Mouse (Mus musculus): ENCODE data around the gene Nr1i3. TPM values are rescaled to one million over a fixed set of nuclear protein-coding genes. Genes with fewer than 3 reads are reported as not detected.
"Not testable (repeated sequence)": the region's sequence is repeated elsewhere in the genome, so short reads cannot be mapped to it uniquely, and the experiment has no call there.

Gene Nr1i3
- polyA plus RNA-seq, 2 experiments from 2014 or later = 0.40 to 0.66 TPM

DNA sequence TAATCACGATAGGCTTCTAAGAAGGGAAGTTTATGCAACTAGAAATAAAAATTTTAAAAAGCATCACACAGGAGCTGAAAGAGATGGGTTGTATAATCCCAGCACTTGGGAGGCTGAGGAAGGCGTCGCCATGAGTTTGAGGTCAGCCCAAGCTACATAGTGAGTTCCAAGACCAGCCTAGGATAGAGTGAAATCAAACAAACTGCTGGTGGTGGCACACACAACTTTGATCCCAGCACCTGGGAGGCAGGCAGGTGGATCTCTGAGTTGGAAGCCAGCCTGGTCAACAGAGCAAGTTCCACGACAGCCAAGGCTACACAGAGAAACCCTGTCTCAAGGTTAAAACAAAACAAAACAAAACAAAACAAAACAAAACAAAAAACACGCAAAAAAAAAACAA lies 18.6 kb downstream of the Nr1i3 start:
- no peak for ATAC-seq

- no peak for ATAC-seq
These were observed 19.3 kb downstream of the Nr1i3 start for GRCm38 (mm10) chr1:171232800-171233730.

DNA sequence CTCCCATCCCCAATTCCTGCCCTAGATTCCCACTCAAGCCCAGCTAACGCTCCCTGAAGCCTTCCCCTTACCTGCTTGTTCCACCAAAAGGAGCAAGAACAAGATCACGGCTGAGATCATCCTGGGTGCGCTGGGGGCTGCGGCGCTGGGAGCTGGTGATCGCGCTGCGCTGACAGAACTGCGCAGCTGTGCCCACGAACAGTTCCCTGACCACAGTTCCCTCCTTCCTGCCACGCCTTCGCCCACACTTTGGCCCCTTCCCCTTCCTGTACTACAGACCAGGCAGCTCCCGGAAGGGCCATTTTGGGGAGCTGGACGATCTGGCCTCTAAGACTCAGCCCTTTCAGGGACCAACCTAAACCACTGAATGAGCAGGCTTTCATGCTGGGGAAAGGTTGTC lies 20.4 kb downstream of the Nr1i3 start, which contains the start of gene Fcer1g:
Gene Fcer1g, minus strand, starts transcription at position 240 of the 400 bp plus-strand sequence.
- ATAC-seq = no peak

- no peak for ATAC-seq
These were observed 20.8 kb downstream of the Nr1i3 start for GRCm38 (mm10) chr1:171234538-171234937.

- ATAC-seq = no peak
These were observed 22.0 kb downstream of the Nr1i3 start for GRCm38 (mm10) chr1:171235791-171236190.

DNA sequence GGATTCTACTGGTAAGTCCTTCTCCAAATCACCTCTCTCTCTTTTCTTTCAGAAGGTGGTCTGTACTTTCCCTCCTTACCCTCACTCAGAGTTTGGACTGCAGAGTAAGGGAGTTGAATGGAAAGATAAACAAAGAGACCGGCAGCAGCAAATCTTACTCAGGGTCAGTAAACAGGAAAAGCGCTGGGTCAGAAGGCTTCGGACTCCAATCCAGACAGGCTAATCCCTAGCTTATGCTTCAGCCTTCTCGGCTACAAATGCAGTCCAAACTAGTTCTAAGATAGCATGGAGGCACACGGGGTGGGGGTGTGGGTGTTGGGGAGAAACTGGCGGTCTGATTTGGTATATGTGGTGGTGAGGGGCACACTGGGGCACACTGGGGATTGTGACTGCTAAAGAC lies 23.7 kb downstream of the Nr1i3 start:
- ATAC-seq = no peak

DNA sequence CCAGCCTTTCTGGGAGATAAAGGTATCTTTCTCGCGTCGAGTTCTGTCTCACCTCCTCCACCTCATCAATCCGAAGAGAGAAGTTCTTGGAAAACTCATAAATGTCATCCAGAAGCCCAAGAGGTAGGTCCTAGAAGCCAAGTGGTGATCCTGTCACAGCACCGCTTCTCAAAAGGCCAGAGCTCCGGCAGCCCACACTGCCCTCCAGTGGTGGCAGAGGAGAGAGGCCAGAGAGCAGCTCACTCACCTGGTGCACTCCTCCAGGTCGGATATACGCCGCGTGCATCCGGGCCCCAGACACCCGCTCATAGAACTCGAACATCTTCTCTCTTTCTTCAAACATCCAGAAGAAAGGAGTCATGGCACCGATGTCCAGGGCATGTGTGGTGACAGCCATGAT lies 24.7 kb downstream of the Nr1i3 start:
- ATAC-seq = no peak

DNA sequence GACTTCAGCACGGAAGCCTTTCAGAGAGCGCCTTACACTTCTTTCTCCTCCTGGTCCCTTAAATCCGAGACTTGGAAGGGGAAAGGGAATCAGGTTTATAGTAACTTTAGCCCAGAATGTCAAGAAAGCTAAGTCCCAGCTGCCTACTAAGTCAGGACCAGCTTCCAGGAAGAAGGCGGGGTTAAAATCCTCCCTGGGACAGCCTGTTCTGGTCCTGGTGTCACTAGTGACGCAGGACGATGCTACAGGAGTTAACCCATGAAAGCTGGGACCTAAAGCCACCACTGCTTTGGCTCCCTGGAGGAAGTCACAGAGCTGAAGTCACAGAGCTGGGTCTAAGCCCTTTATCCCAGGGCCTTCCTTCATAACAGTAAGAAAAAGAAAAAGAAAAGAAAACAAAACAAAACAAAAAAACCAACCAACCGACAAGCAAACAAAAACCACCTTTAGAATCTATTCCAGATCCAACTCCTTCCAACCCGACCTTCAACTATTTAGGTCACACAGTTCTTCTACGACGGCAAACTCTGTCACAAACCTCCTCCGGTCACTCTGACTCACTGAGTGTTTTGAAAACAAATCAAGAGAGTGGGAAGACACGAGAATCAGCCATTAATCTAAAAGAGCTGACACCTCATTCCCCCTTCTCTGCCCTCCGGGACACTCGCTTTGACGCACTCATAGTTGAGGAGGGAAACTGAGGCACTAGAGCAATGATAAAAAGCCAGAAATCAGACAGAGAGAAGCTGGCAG lies 26.4 kb downstream of the Nr1i3 start:
- no peak for ATAC-seq

DNA sequence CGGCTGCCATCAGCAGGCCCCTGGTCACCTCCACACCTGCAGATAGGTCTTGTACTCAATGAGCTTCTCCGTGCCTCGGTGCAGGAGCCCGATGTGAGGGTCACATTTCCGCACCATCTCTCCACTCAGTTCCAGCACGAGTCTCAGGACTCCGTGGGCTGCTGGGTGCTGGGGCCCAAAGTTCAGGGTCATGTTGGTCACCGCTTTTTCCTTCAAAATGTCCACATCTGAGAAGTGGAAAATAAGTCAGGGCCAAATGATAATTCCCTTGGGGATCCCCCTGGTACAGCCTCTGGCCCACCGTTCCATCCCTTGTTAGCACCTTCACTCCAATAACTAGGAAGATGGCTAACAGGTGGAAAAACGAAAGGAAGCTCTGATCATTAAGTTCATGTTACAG lies 27.1 kb downstream of the Nr1i3 start:
- no peak for ATAC-seq

DNA sequence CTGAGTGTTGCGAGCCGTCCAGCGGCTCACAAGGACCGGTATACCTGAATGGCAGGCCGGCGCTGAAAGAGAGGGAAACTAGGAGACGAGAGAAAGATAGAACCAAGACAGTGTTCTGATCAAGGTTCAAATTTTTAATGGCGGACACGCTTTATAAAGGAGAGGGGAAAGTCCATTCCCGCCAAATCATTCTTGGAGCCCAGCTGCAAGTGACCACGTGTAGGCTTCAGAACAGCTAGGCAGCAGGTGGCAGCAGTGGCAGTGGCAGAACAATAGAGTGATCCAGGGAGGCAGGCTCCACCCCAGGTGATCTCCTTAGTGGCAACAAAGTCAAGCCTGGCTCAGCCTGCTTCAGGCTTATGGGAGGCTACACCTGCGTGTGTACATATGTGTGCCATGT lies 28.2 kb downstream of the Nr1i3 start:
- ATAC-seq = not testable (repeated sequence)

DNA sequence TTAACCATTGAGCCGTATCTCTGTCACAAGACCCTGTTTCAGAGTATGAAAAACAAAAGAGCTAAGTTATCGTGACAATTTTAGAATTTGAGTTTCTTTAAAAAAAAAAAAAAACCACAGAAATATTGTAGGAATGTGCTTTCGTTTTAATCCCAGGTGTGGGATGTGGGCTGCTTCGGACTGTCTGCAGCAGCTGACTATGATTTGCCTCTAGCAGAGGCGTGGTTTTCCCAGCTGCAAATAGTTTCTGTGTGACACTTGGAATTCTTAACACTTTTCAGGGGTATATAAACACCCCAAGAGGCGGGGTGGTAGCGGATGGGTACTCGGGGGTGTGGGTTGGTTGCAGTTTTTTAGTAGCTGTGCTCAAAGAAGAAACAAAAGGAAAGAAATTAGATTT lies 31.6 kb downstream of the Nr1i3 start:
- ATAC-seq = no peak

GRCm38 (mm10) chr1:171246709-171247452 lies 33.1 kb downstream of the Nr1i3 start:
- peak; percentile 98 for ATAC-seq

GRCm38 (mm10) chr1:171247453-171247841 lies 33.7 kb downstream of the Nr1i3 start:
- ATAC-seq = no peak

- ATAC-seq = no peak
These were observed 34.1 kb downstream of the Nr1i3 start for GRCm38 (mm10) chr1:171247916-171248315.

DNA sequence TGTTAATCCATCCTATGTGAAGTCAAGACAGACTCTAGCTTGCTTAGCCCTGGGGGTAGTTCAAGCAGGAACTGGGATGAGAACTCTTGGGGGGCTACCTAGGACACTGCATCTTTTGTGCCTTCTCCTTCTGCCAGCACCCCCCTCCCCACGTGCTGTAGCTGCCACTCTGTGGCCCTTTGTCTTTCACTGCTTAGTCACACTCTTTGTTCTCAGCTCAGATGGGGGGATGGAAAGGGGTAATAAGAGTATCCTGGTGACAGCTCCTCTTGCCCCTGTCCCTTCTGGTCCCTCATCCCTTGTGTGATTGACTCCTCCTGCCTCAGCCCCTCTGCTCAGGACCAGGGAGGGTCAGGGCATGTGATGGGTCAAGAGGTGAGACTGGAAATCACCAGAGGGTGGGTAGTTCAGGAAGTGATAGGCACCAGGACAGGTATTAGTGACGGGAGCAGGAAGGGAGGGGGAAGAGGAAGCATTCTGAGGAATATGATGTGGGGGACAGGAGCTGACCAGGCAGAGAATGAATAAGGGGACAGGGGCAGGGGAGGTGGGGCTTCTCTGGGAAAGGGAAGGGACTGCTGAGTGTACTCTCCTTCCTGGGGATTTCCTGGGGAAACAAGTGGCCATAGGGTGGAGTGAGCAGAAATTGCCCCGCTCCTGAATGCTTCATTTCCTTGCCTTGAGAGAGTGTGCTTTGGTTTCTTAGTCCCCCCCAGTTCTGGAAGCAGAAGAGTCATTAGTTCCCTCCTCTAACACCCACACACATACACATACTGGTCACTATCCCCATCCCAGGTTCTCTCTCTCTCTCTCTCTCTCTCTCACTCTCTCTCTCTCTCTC lies 34.8 kb downstream of the Nr1i3 start:
- no peak for ATAC-seq

DNA sequence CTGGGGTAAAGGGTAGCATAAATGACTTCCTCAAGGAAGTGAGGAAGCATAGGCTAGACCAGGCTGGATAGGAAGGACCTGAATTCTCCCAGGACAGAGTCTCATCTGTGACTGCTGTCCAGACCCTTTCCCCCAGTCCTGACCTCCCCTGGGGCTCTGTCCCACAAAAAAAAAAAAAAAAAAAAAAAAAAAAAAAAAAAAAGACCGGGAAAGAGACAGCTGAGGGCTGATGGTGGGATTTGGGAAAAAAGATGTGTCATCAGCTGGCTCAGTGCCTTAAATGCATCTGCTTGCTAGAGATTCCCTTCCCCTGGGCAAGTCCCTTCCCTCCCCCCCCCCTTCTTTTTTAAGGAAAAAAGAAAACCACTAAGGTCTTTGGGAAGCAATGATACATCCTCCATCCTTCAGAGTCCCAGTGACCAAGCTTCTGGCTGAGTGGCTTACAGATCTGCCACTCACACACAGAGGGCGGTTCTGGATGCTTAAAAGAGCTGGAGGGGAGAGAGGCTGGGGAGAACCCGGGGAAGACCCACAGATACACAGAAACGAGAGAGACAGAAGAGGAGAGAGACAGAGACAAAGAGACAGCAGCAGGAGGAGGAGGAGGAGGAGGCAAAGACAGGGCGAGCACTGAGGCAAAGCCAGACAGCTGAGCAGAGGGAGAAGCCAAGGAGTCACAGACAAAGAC lies 36.3 kb downstream of the Nr1i3 start, which contains the start of gene Adamts4:
Gene Adamts4, plus strand, starts transcription at position 509 of the 688 bp plus-strand sequence.
- ATAC-seq = no peak

DNA sequence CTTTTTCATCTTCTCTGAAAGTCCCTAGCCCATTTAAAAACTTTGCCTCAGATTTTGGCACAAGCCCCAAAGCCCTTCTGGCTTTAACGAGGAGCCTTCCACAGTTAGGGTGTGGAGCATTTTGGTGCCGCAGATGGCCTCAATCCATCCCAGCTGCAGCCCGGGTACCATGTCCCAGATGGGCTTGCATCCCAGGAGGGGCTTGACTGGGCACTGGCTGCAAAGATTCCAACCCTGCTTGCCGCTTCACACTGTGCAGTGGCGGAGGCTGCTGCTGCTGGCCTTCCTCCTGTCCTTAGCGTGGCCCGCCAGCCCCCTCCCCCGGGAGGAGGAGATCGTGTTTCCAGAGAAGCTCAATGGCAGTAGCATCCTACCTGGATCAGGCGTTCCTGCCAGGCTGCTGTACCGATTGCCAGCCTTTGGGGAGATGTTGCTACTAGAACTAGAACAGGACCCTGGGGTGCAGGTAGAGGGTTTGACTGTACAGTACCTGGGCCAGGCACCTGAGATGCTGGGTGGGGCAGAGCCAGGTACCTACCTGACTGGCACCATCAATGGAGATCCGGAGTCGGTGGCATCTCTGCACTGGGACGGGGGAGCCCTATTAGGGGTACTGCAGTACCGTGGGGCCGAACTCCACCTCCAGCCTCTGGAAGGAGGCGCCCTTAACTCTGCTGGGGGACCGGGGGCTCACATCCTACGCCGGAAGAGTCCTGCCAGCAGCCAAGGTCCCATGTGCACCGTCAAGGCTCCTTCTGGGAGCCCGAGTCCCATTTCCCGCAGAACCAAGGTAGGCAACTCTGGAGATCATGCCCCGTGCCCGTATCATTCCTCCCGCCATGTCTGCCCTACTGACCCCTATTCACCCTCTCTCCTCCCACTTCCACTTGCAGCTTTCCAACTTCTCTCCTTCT lies 37.2 kb downstream of the Nr1i3 start, which contains the start of gene Ndufs2:
Gene Ndufs2, minus strand, starts transcription at position 709 of the 914 bp plus-strand sequence.
- no peak for ATAC-seq

GRCm38 (mm10) chr1:171251594-171252324 lies 38.0 kb downstream of the Nr1i3 start:
- ATAC-seq = no peak

- no peak for ATAC-seq
These were observed 38.6 kb downstream of the Nr1i3 start for GRCm38 (mm10) chr1:171252415-171252814.
